Mouse (Mus musculus): ENCODE measurements around the gene Sstr2. TPM values are rescaled to one million over a fixed set of nuclear protein-coding genes. Genes with fewer than 3 reads are reported as not detected.

The Sstr2 gene
- polyA plus RNA-seq, 1 experiment = 15.3 TPM

DNA sequence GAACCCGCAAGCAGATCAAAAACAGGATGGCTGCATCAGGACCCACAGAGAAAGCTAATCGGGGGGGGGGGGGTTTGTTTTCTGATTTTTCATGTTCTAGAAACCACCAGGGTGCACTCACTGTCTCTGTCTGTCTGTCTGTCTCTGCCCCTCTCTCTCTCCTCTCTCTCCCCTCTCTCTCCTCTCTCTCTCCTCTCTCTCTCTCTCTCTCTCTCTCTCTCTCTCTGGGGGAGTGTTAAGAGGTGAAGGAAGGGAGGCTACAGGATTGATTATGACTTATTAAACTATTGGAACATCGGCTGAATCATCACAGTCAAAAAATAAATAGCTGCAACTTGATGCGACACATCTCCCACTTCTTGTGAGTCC is 855 bp upstream of the Sstr2 start:
- DNase-seq (ENCODE audit: extremely low spot score in 1 of 2, low spot score in 1 of 2) = no peak

GRCm38 (mm10) chr11:113619420-113620080 is 408 bp downstream of the Sstr2 start:
- no peak for DNase-seq (ENCODE audit: extremely low spot score in 1 of 2, low spot score in 1 of 2)

- DNase-seq (ENCODE audit: extremely low spot score in 1 of 2, low spot score in 1 of 2) = no peak
These were observed 1.9 kb downstream of the Sstr2 start for GRCm38 (mm10) chr11:113621001-113621400.

DNA sequence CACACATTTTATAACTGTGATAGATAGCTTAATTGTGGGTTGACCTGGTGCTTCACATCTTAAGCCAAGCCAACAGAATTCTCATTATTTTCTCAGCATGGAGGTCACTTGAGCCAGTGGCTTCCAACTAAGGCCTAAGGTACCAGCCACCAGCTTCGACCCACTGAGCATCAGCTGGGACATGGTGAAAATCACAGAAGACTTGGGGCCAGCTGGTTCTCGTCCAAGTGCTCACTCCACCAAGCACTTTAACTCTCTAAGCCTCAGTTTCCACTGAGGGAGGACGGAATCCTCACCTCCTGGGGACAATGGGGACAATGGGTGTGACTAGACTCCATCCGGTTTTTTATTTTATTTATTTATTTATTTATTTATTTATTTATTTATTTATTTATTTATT is 2.9 kb downstream of the Sstr2 start:
- DNase-seq (ENCODE audit: extremely low spot score in 1 of 2, low spot score in 1 of 2) = no peak

DNA sequence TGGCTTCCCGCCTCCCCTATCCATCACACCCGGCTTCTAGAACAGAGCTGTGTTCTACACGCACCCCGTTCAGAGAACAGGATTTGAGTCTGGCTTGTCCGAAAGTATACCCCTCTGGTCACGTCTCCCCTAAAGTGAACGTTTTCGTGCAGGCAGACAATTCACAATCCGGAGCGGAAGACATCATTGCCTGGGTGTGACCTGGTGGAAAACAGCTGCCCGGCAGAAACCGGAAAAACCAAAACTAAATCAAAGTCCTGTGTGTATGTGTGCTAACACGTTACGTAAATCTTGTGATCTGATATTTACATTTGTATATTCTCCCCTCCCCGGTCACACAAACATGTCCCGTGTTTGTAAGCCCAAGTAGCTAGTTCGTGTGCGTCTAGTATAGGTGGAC is 6.3 kb downstream of the Sstr2 start:
- DNase-seq (ENCODE audit: extremely low spot score in 1 of 2, low spot score in 1 of 2) = no peak

- peak in 1 of 2 experiments; percentile 43 for DNase-seq (ENCODE audit: extremely low spot score in 1 of 2, low spot score in 1 of 2)
These were observed 8.6 kb downstream of the Sstr2 start for GRCm38 (mm10) chr11:113627785-113628184.

GRCm38 (mm10) chr11:113630642-113631041 is 11.5 kb downstream of the Sstr2 start:
- DNase-seq (ENCODE audit: extremely low spot score in 1 of 2, low spot score in 1 of 2) = peak in 1 of 2 experiments; percentile 40

- DNase-seq (ENCODE audit: extremely low spot score in 1 of 2, low spot score in 1 of 2) = no peak
These were observed 12.2 kb downstream of the Sstr2 start for GRCm38 (mm10) chr11:113631302-113631701.

- DNase-seq (ENCODE audit: extremely low spot score in 1 of 2, low spot score in 1 of 2) = no peak
These were observed 12.7 kb downstream of the Sstr2 start for GRCm38 (mm10) chr11:113631862-113632261.

- DNase-seq (ENCODE audit: extremely low spot score in 1 of 2, low spot score in 1 of 2) = no peak
These were observed 13.2 kb downstream of the Sstr2 start for GRCm38 (mm10) chr11:113632303-113632702.

DNA sequence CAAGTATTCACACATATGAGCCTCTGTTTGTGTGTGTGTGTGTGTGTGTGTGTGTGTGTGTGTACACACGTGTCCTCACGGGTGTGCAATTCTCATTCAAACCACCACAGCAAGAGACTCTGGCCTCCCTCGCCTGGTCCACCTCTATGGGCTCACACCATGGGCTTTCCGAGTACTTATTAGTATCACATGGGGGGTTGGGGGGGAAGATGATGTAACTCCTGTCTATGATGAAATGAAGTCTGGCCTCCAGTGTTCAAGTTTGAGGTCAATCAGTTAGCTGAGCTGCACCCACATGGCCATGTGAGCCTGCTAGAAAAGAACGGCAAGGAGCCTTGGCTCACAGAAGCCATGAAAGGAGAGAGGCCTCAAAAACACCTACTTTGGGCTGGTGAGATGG is 14.3 kb downstream of the Sstr2 start:
- DNase-seq (ENCODE audit: extremely low spot score in 1 of 2, low spot score in 1 of 2) = no peak

GRCm38 (mm10) chr11:113634699-113635121 is 15.6 kb downstream of the Sstr2 start:
- DNase-seq (ENCODE audit: extremely low spot score in 1 of 2, low spot score in 1 of 2) = no peak

DNA sequence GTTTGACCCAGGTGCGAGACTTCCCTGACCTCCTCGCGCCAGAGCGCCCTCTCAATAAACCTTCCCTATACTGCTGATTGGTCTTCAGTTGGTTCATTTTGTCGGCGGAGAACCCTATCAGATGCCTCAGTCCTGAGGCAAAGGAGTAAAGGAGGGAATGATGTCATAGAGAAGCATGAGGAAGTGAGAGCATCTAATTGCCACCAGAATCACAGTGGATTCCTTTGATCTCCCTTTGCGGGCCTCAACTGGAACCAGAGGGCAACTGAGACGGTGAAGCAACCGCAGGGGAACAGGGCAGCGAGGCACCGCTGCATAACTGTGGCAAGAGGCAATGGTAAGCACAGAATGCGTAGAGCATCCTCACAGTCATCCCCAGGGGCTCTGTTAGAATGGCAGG is 19.5 kb downstream of the Sstr2 start:
- DNase-seq (ENCODE audit: extremely low spot score in 1 of 2, low spot score in 1 of 2) = no peak

DNA sequence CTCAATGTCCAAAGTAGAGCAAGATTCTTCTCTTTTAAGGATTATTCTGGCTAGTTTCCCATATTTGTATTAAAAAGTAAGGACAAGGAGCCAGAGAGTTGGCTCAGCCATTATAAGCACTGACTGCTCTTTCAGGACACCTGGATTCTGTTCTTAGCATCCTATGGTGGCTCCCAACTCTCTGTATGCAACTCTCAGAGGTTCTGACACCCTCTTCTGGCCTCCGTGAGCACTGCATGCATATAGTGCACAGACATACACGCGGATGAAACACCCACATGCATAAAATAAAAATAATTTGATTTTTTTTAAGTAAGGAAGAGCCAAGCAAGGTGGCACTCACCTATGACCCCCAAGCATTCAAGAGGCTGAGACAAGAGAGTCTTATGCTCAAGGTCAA is 26.0 kb downstream of the Sstr2 start:
- DNase-seq (ENCODE audit: extremely low spot score in 1 of 2, low spot score in 1 of 2) = no peak

GRCm38 (mm10) chr11:113648152-113648551 is 29.0 kb downstream of the Sstr2 start:
- peak in 1 of 2 experiments; percentile 89 for DNase-seq (ENCODE audit: extremely low spot score in 1 of 2, low spot score in 1 of 2)

DNA sequence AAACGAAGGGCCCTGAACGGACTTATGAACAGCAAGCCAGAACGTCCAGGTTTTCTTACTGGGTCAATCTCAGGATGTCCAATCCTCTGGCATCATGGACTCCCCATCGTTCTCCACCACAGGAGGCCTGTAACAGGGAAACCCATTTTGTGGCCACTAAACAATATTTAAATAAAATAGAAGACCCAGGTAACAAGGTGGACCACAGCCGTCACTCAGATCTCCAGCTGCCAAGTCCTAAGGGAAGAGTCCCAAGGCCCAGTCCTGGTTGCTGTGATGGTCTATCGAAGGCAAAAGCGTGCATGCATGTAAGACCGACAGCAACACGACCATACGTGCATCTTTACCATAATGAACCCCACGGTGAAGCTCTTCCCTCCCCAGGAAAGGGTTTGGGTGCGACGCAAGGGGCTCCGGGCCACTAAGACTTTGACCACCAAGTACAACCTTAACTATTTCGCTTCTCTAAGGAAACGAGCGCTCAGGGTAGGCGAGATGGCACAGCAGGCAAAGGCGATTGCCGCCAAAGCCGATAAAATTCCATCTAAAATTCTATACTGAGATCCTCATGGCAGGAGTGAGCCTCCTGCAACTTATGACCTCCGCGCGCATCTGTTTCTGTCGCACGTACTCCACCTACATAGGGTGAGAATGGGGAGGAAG is 29.7 kb downstream of the Sstr2 start, which contains the start of gene Cog1:
Gene Cog1, plus strand, starts transcription at position 480 of the 663 bp plus-strand sequence.
- no peak for DNase-seq (ENCODE audit: extremely low spot score in 1 of 2, low spot score in 1 of 2)

DNA sequence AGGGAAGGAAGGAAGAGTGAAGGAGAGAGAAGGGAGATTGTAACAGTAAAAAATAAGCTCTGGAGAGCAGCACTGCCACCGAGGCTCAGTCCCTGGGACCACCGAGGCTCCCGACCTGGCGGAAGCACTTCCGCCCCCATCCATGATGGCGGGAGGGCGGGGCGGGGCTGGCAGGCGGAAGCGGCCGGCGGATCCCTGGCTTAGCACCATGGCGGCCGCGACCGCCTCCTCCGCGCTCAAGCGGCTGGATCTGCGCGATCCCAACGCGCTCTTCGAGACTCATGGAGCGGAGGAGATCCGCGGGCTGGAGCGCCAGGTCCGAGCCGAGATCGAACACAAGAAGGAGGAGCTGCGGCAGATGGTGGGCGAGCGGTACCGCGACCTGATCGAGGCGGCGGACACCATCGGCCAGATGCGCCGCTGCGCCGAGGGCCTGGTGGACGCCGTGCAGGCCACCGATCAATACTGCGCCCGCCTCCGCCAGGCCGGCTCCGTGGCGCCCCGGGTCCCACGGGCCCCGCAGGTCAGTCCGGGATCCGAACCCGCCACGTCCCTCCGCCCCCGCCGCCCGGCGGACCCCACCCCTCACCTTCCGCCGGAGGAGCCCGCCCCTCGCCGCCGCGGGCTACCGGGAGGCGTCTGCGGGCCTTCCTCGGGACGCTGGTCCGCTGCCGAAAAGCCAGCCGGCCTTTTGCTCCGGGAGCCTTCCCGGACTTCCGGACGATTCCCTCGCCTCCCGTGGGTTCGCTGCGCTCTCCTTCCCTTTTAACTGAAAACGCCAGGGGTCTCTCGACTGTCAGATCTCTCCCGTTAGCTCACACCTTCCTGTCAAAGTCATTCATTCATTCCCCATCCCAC is 30.4 kb downstream of the Sstr2 start, which contains the start of gene Slc39a11:
Gene Slc39a11, minus strand, starts transcription at position 727 of the 858 bp plus-strand sequence.
- no peak for DNase-seq (ENCODE audit: extremely low spot score in 1 of 2, low spot score in 1 of 2)

- DNase-seq (ENCODE audit: extremely low spot score in 1 of 2, low spot score in 1 of 2) = no peak
These were observed 32.2 kb downstream of the Sstr2 start for GRCm38 (mm10) chr11:113651206-113651906.

GRCm38 (mm10) chr11:113651907-113652273 is 32.7 kb downstream of the Sstr2 start:
- DNase-seq (ENCODE audit: extremely low spot score in 1 of 2, low spot score in 1 of 2) = no peak

GRCm38 (mm10) chr11:113652516-113652915 is 33.4 kb downstream of the Sstr2 start:
- DNase-seq (ENCODE audit: extremely low spot score in 1 of 2, low spot score in 1 of 2) = no peak

DNA sequence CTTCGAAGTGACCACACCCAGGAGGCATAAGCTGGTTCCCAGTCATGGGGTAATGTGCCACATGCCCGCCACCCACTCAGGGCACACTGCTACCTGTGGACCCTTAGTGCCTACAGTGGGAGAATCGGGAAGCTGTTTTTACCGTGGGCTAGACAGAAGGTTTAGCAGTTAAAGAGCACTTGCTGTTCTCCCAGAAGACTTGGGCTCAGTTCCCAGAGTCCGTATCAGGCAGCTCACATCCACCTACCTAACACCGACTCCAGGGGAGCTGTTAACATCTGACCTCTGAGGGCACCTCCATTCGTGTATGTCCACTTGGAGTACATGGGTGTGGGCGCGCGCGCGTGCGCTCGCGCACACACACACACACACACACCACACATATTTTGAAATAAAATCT is 35.0 kb downstream of the Sstr2 start:
- no peak for DNase-seq (ENCODE audit: extremely low spot score in 1 of 2, low spot score in 1 of 2)

All from frontal cortex, adult 2 months (tissue).